Mouse (Mus musculus) left cerebral cortex, adult 11 months (tissue): ENCODE measurements around the gene Atxn7.
"Not testable (repeated sequence)": the region's sequence is repeated elsewhere in the genome, so short reads cannot be mapped to it uniquely, and the experiment has no call there.

Source experiments
- DNase-seq: peaks from one replicate; pipeline ENCODE4 v3.0.0; 2022; ENCODE audit warnings: low spot score

Gene Atxn7

DNA sequence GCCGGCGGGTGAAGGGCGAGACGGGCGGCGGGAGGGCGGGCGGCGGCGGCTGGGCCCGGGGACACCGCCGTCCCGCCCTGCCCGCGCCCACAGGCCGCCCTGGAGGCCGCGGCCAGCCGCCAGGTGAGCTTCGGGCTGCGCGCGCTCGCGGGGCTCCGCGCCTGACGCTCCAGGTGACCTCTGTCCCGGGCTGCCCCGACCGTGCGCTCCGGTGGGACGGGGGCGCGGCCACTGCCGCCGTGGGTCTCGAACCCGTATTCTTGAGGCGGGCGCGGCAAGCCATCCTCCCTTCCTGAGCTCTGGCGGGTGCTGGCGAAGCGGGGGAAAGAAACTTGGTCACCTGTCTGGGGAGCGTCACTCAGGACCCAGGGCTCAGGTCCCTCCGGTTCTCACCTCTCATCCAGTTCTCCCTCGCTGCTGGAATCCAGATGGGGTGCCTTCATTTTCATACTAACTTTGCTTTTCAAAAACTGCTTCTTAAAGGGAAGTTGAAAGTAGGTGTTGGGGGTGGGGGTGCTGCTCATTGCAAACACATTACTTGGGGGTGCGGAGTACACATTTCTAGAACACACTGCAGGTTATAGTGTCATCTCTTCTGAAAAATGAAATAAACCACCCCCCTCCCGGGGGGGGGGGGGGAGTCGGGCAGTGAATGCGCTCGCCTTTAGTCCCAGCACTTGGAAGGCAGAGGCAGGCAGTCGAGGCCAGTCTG is at the start of gene Atxn7, which contains the start of gene Thoc7:
Gene Atxn7 (plus strand): TSS at position 40 of the 712 bp plus-strand sequence.
Gene Thoc7 (minus strand): TSS at position 452 of the 712 bp plus-strand sequence.
- no peak for DNase-seq

- no peak for DNase-seq
Observed at GRCm38 (mm10) chr14:13914387-13915082, 46.7 kb upstream of the Atxn7 start, which contains the start of gene Gm281. Gene Gm281 (minus strand): TSS chr14:13914478.

DNA sequence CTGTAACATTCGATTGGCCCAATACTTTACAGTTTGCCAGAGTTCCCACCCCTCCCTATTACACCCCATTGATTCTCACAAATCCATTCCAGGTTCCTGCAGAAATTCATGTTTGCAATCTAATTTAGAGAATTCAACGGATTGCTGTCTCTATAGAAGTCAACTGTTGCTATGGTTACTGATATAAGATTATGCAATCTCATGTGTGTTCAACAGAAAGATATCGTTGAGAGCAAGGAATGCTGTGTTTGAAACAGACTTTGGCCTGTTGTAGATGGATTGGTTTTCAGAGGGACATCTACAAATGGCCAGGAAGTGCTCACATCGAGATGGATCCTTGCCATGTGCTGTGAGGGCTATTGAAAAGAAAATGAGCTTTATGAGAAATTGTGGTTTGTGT is 46.0 kb upstream of the Atxn7 start:
- DNase-seq: no peak

DNA sequence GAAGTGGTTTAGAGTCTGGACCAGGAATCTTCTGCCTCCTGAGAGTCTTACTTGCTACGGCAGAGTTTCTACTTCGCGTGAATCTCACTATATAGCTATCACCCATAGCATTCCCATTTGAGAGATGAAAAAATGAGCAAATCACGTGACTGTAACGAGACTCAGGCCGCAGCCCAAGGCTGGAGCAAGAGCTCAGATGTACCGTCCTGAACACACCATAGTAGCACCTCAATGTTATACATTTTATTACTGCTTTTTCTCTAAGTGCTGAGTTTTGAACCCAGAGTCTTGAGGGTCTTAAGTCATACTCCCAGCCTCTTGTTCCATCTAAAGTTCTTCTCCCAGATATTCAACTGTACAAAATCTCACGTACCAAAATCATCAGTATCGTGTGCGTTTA is 44.0 kb upstream of the Atxn7 start:
- DNase-seq: no peak

GRCm38 (mm10) chr14:13917630-13918029 is 43.6 kb upstream of the Atxn7 start:
- DNase-seq: peak; percentile 65

- no peak for DNase-seq
Observed at GRCm38 (mm10) chr14:13933290-13934051, 27.8 kb upstream of the Atxn7 start.

- DNase-seq: no peak
Observed at GRCm38 (mm10) chr14:13934052-13934371, 27.2 kb upstream of the Atxn7 start.

GRCm38 (mm10) chr14:13944686-13945085 is 16.6 kb upstream of the Atxn7 start:
- no peak for DNase-seq

GRCm38 (mm10) chr14:13948345-13948744 is 12.9 kb upstream of the Atxn7 start:
- DNase-seq: no peak

- DNase-seq: no peak
Observed at GRCm38 (mm10) chr14:13950401-13950800, 10.8 kb upstream of the Atxn7 start.

GRCm38 (mm10) chr14:13952151-13952550 is 9.1 kb upstream of the Atxn7 start:
- not testable (repeated sequence) for DNase-seq

GRCm38 (mm10) chr14:13960079-13960478 is 1.2 kb upstream of the Atxn7 start:
- no peak for DNase-seq

DNA sequence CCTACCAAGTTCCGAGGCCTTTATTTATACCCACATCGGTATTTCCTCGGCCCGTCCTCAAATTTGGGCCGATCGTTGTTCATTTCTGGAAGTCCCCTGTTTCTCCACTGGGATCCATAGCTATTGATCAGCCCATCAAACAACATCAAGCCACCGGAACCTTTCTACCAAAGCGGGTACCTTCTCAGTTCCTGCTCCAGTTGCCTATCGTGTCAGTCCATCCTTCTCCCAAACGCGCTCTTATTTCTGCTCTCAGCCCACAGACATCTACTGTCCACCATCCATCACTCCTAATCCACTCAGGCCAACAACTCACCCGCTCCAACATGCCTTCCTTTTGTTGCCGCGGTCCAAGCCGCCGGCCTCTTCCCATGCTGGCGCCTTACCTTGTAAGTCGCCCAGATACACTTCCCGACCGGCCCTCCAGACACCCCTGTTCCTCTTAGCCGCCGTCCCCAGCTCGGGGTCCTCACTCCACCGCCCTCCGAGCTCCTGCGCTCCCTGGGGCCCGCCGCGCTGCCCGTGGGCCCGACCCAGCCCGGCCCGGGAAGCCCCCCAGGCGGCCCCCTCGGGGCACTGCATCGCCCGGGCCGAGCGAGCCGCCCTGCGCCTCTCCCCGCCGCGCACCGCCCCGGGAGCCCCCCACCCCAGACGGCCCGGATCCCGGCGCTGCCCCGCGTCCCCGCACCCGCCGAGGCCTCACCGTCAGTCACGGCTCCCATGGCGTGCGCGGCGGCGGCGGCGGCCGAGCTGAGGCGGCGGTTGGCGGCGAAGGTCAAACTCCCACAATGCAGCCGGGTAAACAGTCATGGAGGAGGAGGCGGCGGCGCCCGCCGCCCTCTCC is 536 bp upstream of the Atxn7 start:
- no peak for DNase-seq

GRCm38 (mm10) chr14:13962476-13962875 is 1.2 kb downstream of the Atxn7 start:
- DNase-seq: no peak

DNA sequence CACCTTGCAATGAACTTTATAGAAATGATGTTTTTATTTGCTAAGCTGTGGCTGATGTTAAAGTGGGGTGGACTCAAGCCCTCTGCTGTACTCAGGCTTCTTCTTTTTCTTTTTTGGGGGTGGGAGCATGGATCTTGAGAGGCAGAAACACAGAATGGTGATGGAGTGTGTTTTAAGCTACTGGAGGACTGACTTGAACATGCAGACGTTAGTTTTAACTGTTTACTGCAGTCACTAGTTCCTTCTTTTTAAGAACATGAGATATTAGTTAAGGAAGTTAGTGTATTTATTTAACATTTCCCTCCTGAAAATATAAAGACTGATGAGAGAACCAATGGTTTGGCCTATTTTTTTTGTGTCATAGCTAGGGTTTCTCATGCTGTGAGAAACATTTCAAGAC is 2.3 kb downstream of the Atxn7 start:
- DNase-seq: no peak

- no peak for DNase-seq
Observed at GRCm38 (mm10) chr14:13967607-13968006, 6.4 kb downstream of the Atxn7 start.

DNA sequence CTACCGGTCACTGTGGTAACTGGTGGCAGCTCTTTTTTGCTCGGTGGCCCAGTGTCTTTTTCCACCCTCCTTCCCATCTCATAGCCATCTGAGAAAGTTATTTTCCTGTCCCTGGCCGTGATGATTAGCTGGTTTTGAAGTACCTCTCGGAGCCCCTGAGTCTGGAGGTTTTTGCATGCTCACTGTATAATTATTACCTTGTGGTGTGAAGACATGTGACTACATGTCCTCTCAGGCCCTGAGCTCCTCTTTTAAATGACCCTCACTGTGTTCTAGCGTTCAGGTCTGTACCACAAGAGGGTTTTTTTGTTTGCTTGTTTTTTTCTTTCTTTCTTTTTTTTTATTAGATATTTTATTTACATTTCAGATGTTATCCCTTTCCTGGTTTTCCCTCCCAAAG is 7.2 kb downstream of the Atxn7 start:
- DNase-seq: no peak

GRCm38 (mm10) chr14:13970513-13970912 is 9.3 kb downstream of the Atxn7 start:
- DNase-seq: no peak

- no peak for DNase-seq
Observed at GRCm38 (mm10) chr14:13971644-13972234, 10.5 kb downstream of the Atxn7 start.

GRCm38 (mm10) chr14:13977498-13977897 is 16.3 kb downstream of the Atxn7 start:
- no peak for DNase-seq

DNA sequence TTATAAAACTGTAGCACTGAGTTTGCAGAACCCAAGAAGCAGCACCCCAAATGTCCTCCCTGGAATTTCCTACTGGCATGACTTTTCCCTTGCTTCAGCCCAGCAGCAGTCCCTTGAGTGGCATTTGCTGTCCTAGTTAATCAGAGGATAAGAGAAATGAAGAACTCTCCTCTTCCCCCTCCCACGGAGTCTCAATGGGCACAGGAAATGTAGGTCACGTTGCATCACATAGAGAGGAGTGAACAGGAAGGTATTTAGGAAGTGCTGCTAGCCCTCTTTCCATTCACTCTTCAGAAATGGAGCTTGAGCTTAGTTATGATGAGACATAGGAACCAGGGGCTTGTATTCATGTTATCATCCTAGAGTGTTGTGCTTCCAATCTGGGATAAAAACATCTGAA is 20.0 kb downstream of the Atxn7 start:
- no peak for DNase-seq

GRCm38 (mm10) chr14:13982174-13982573 is 20.9 kb downstream of the Atxn7 start:
- no peak for DNase-seq
